Comparison of ENCODE assay signal across 9 mouse cellular contexts in the genomic region with DNA sequence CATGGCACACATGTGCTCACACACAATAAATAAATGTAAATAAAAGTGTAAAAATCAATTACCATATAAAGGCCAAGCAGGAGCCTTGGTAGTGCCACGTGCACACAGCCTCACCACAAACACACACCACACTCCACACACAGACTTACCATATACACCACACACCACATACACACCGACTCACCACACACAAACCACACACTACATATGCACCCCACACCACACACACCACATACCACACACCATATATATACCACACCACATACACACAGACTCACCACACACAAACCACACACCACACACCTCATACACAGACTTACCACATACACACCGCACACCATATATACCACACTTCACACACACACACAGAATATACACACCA. TPM values are rescaled to one million over a fixed set of nuclear protein-coding genes. Genes with fewer than 3 reads are reported as not detected.
DNase-seq lines count a peak whose midpoint lies in the region; ATAC-seq and TF ChIP-seq lines count a peak whose summit lies in the region.
"Had no signal": no experiment of that assay in that cellular context is flagged by ENCODE, and none has a peak within 500 bp of the region (broad histone marks: within the 10 kb centered on the region; RNA-seq: fewer than 3 reads in every experiment).

No protein-coding gene starts in this region.

- H3K4me3 ChIP-seq in hindbrain, postnatal 0 days (ENCODE audit: low read length): no peak overlapping the region
- no peak overlapping the region for H3K4me3 ChIP-seq in hindbrain, embryonic 12.5 days
- H3K4me3 ChIP-seq in neural tube, embryonic 13.5 days: no peak overlapping the region
- H3K4me3 ChIP-seq in neural tube, embryonic 15.5 days (replicated peaks): no peak overlapping the region
- H3K4me3 ChIP-seq: hindbrain, embryonic 13.5 days had no signal

- no peak overlapping the region for H3K9ac ChIP-seq in hindbrain, postnatal 0 days (replicated peaks; ENCODE audit: low read length)
- no peak overlapping the region for H3K9ac ChIP-seq in hindbrain, embryonic 12.5 days
- H3K9ac ChIP-seq in neural tube, embryonic 13.5 days: no peak overlapping the region
- H3K9ac ChIP-seq in neural tube, embryonic 15.5 days (replicated peaks): no peak overlapping the region
- H3K9ac ChIP-seq: hindbrain, embryonic 13.5 days had no signal

- TF ChIP-seq CTCF in hindbrain, postnatal 0 days (IDR thresholded peaks at IDR 0.05; ENCODE audit: low read depth): no peak

- peaks cover 38% of the 10 kb centered on the region for H3K36me3 ChIP-seq in hindbrain, postnatal 0 days (ENCODE audit: insufficient read depth, low read length)
- peaks cover 67% of the 10 kb centered on the region for H3K36me3 ChIP-seq in hindbrain, embryonic 12.5 days
- H3K36me3 ChIP-seq in neural tube, embryonic 13.5 days: peaks cover 90% of the 10 kb centered on the region
- H3K36me3 ChIP-seq in neural tube, embryonic 15.5 days: peaks cover 75% of the 10 kb centered on the region

- no peaks in the 10 kb centered on the region for H3K9me3 ChIP-seq in hindbrain, postnatal 0 days (ENCODE audit: low read length)
- H3K9me3 ChIP-seq in hindbrain, embryonic 12.5 days (replicated peaks): no peaks in the 10 kb centered on the region
- no peaks in the 10 kb centered on the region for H3K9me3 ChIP-seq in neural tube, embryonic 13.5 days
- H3K9me3 ChIP-seq in neural tube, embryonic 15.5 days (replicated peaks): no peaks in the 10 kb centered on the region
- H3K9me3 ChIP-seq: hindbrain, embryonic 13.5 days had no signal

- no peaks in the 10 kb centered on the region for H3K27me3 ChIP-seq in hindbrain, postnatal 0 days (ENCODE audit: insufficient read depth, low read length)
- no peaks in the 10 kb centered on the region for H3K27me3 ChIP-seq in hindbrain, embryonic 12.5 days
- H3K27me3 ChIP-seq in neural tube, embryonic 13.5 days: no peaks in the 10 kb centered on the region
- no peaks in the 10 kb centered on the region for H3K27me3 ChIP-seq in neural tube, embryonic 15.5 days (replicated peaks)
- H3K27me3 ChIP-seq: hindbrain, embryonic 13.5 days had no signal

- H3K4me1 ChIP-seq in hindbrain, postnatal 0 days (ENCODE audit: insufficient read depth, low read length): no peaks in the 10 kb centered on the region
- no peaks in the 10 kb centered on the region for H3K4me1 ChIP-seq in hindbrain, embryonic 12.5 days
- H3K4me1 ChIP-seq in neural tube, embryonic 13.5 days (replicated peaks): no peaks in the 10 kb centered on the region
- peaks cover 4% of the 10 kb centered on the region; the same call in 1 of the 2 replicates for H3K4me1 ChIP-seq in neural tube, embryonic 15.5 days

- no peak overlapping the region for H3K4me2 ChIP-seq in hindbrain, postnatal 0 days (ENCODE audit: low read depth, low read length)
- H3K4me2 ChIP-seq in hindbrain, embryonic 12.5 days (replicated peaks): no peak overlapping the region
- H3K4me2 ChIP-seq in neural tube, embryonic 13.5 days: no peak overlapping the region
- no peak overlapping the region for H3K4me2 ChIP-seq in neural tube, embryonic 15.5 days
- H3K4me2 ChIP-seq: hindbrain, embryonic 13.5 days had no signal

- no peak for DNase-seq in cerebellum, adult 11 months
- DNase-seq in hindbrain, postnatal 0 days (ENCODE audit: low spot score): no peak
- no peak for DNase-seq in MN1 (ENCODE audit: low spot score)

- WGBS in hindbrain, postnatal 0 days: 82% methylated on average over 3 of the region's 3 CpGs
- 94% methylated on average over 3 of the region's 3 CpGs for WGBS in hindbrain, embryonic 12.5 days
- WGBS in neural tube, embryonic 13.5 days: 91% methylated on average over 3 of the region's 3 CpGs
- WGBS in neural tube, embryonic 15.5 days: 93% methylated on average over 3 of the region's 3 CpGs

- peak overlapping the region; percentile 27; the same call in 1 of the 2 replicates for H3K27ac ChIP-seq in hindbrain, postnatal 0 days
- H3K27ac ChIP-seq in hindbrain, embryonic 12.5 days: no peak overlapping the region
- 0 out of 2 replicates have a peak overlapping the region, but pooled peaks have one; percentile 42 for H3K27ac ChIP-seq in neural tube, embryonic 13.5 days (replicated peaks)
- H3K27ac ChIP-seq in neural tube, embryonic 15.5 days (replicated peaks): no peak overlapping the region

- ATAC-seq in cerebellum, adult (ENCODE audit: insufficient number of reproducible peaks, low FRiP score, low TSS enrichment): peak; percentile 33; the same call in 1 of the 2 replicates
- ATAC-seq in hindbrain, postnatal 0 days: no peak
- no peak for ATAC-seq in hindbrain, embryonic 12.5 days (ENCODE audit: low FRiP score)
- ATAC-seq in neural tube, embryonic 13.5 days (ENCODE audit: low read depth): 0 out of 2 replicates have a peak, but pooled peaks have one; percentile 32
- no peak for ATAC-seq in neural tube, embryonic 15.5 days (ENCODE audit: low FRiP score)
- peak; percentile 27 for ATAC-seq in megakaryocyte progenitor cell, adult 5-6 weeks (replicated peaks; ENCODE audit: poor library complexity)

RNA-seq across cellular contexts. Expression of a gene that starts 6.8 kb away (rescaled TPM):
- total RNA-seq in hindbrain, postnatal 0 days (2014; rRNA removed): 30.1 and 30.5 TPM in 2 replicates
- 19.3 and 20.3 TPM in 2 replicates for polyA plus RNA-seq in hindbrain, postnatal 0 days (2015; fragmentation: Nextera tagmentation; extraction: Ambion mirVana)
- polyA plus RNA-seq in hindbrain, embryonic 12.5 days (2016; fragmentation: Nextera tagmentation; extraction: Ambion mirVana): 13.4 and 14.6 TPM in 2 replicates
- polyA plus RNA-seq in neural tube, embryonic 13.5 days (2015; fragmentation: Nextera tagmentation; extraction: Ambion mirVana): 16.9 and 17.0 TPM in 2 replicates
- 20.4 and 21.9 TPM in 2 replicates for polyA plus RNA-seq in neural tube, embryonic 15.5 days (2015; fragmentation: Nextera tagmentation; extraction: Ambion mirVana)
- total RNA-seq in megakaryocyte progenitor cell, adult 5-6 weeks (2015): 13.4 and 15.3 TPM in 2 replicates
- total RNA-seq in megakaryocyte progenitor cell, adult 5-6 weeks (2017): 22.7 and 25.9 TPM in 2 replicates

RNA-seq across cellular contexts. Expression of a gene that starts 56.7 kb away (rescaled TPM):
- 143 and 148 TPM in 2 replicates for total RNA-seq in hindbrain, postnatal 0 days (2014; rRNA removed)
- 412 and 436 TPM in 2 replicates for polyA plus RNA-seq in hindbrain, postnatal 0 days (2015; fragmentation: Nextera tagmentation; extraction: Ambion mirVana)
- 411 and 449 TPM in 2 replicates for polyA plus RNA-seq in hindbrain, embryonic 12.5 days (2016; fragmentation: Nextera tagmentation; extraction: Ambion mirVana)
- 437 and 456 TPM in 2 replicates for polyA plus RNA-seq in neural tube, embryonic 13.5 days (2015; fragmentation: Nextera tagmentation; extraction: Ambion mirVana)
- polyA plus RNA-seq in neural tube, embryonic 15.5 days (2015; fragmentation: Nextera tagmentation; extraction: Ambion mirVana): 385 and 423 TPM in 2 replicates
- 654 and 681 TPM in 2 replicates for total RNA-seq in megakaryocyte progenitor cell, adult 5-6 weeks (2015)
- 85.9 and 114 TPM in 2 replicates for total RNA-seq in megakaryocyte progenitor cell, adult 5-6 weeks (2017)

Comparison
In these comparisons a context has a peak if more than half of its experiments do, and no peak if none do; other contexts are left out.
1. ATAC-seq: peak in cerebellum, adult (single experiment), neural tube, embryonic 13.5 days (single experiment) and megakaryocyte progenitor cell, adult 5-6 weeks (single experiment); none in hindbrain, postnatal 0 days (single experiment), hindbrain, embryonic 12.5 days (single experiment) and neural tube, embryonic 15.5 days (single experiment).
2. H3K27ac ChIP-seq: peak in hindbrain, postnatal 0 days (single experiment) and neural tube, embryonic 13.5 days (single experiment); none in hindbrain, embryonic 12.5 days (single experiment) and neural tube, embryonic 15.5 days (single experiment).